Mouse (Mus musculus): Measurements from ENCODE around the gene Ldlr. TPM values are rescaled to one million over a fixed set of nuclear protein-coding genes. Genes with fewer than 3 reads are reported as not detected.

Ldlr gene
- polyA plus RNA-seq, 1 experiment from 2014 or later: 13.8 TPM

GRCm38 (mm10) chr9:21797921-21798344 lies 74.7 kb downstream of the Ldlr start:
- WGBS: 2% methylated on average over 23 of the region's 26 CpGs
- H3K4me2 ChIP-seq: peak overlapping the region; percentile 76
- ATAC-seq (ENCODE audit: low read depth): peak; percentile 69

DNA sequence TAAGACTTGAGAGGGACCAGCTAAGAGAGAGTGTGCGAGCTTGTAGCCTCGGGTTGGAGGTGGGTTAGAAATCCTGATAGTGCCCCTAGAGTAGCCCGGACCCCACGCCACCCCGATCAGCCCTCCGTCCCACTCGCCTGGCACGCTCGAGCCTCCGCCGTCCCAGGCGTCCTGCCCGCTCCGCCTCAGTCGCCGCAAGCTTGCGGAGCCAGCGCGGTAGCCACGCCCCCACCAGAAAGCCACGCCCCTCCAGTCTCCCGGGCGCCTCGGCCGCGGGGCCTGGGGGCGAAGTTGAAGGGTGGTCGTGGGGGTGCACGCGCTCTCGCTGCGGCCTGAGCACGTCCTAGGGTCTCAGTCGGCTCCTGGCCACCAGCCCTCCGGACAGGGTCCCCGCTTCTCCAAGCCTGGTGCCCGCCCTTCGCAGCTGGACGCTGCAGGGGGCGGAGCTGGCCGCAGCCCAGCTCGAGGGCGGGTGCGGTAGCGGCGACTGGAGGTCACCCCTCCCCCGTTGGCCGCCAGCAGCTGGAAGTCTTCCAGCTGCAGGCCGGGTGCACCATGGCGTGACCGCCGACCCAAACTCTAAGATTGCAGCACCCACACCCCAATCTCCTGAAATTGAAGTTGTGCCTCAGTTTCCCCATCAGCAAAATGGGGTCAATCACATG lies 75.2 kb downstream of the Ldlr start, which contains the start of gene Kank2:
TSS of gene Kank2 (minus strand) at position 400 of the 665 bp plus-strand sequence.
- WGBS: under 1% methylated on average over 52 of the region's 52 CpGs
- peaks cover 34% of the 10 kb centered on the region for H3K4me1 ChIP-seq (replicated peaks)
- peaks cover 5% of the 10 kb centered on the region; the same call in 1 of the 2 replicates for H3K27me3 ChIP-seq
- peaks cover 11% of the 10 kb centered on the region; the same call in 1 of the 2 replicates for H3K36me3 ChIP-seq
- peak; percentile 86 for ATAC-seq (ENCODE audit: low read depth)
- peak within 1 kb of the TSS; percentile 73 for H3K9ac ChIP-seq
- peak within 1 kb of the TSS; percentile 61 for H3K4me3 ChIP-seq
- peak within 1 kb of the TSS; percentile 76 for H3K4me2 ChIP-seq
- H3K27ac ChIP-seq (replicated peaks): peak within 1 kb of the TSS; percentile 71
- no peaks in the 10 kb centered on the region for H3K9me3 ChIP-seq

More at GRCm38 (mm10) chr9:21797921-21798344, 74.7 kb downstream of the Ldlr start:
- Histone ChIP-seq H3K9me3 (no peaks in the 10 kb centered on the region), H3K27ac (replicated peaks) (peak overlapping the region; percentile 71), H3K9ac (peak overlapping the region; percentile 73), H3K4me1 (replicated peaks) (peaks cover 37% of the 10 kb centered on the region), H3K4me3 (peak overlapping the region; percentile 61), H3K36me3 (peaks cover 14% of the 10 kb centered on the region; the same call in 1 of the 2 replicates), H3K27me3 (peaks cover 5% of the 10 kb centered on the region; the same call in 1 of the 2 replicates)

DNA sequence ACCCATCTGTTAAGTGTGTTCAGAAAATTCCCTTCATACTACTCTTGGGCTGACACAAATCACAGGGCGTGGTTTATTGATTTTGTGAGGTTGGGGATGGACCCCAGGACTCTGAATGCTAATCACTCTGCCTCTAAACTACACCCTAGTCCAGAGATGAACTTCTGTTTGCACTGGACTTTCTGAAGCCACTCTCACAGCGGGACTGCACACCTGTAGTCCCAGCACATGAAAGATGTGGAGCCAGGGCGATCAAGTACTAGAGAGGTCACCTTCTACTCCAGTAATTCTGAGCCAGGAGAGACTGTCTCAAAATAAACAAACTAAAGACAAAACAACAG lies 75.7 kb downstream of the Ldlr start:
- 0 out of 2 replicates have a peak, but pooled peaks cover 8% of the 10 kb centered on the region for H3K36me3 ChIP-seq
- H3K4me2 ChIP-seq: peak overlapping the region; percentile 76
- peak overlapping the region; percentile 61 for H3K4me3 ChIP-seq
- H3K27me3 ChIP-seq: peaks cover 5% of the 10 kb centered on the region; the same call in 1 of the 2 replicates
- peaks cover 34% of the 10 kb centered on the region for H3K4me1 ChIP-seq (replicated peaks)
- no peaks in the 10 kb centered on the region for H3K9me3 ChIP-seq
- ATAC-seq (ENCODE audit: low read depth): no peak
- H3K9ac ChIP-seq: peak overlapping the region; percentile 73; the same call in 1 of the 2 replicates
- H3K27ac ChIP-seq (replicated peaks): no peak overlapping the region; the same call in 1 of the 2 replicates
- WGBS: 57% methylated on average over 3 of the region's 3 CpGs

Other genes with a start within 250 kb of the Ldlr start
- gene Tmed1, start 213.2 kb upstream of the Ldlr start, polyA plus RNA-seq (2015; fragmentation: Nextera tagmentation; extraction: Ambion mirVana): 52.8 and 53.9 TPM in 2 replicates
- 2.9 and 4.2 TPM in 2 replicates for gene AB124611, start 197.3 kb upstream of the Ldlr start, polyA plus RNA-seq (2015; fragmentation: Nextera tagmentation; extraction: Ambion mirVana)
- 43.8 and 45.8 TPM in 2 replicates for gene Carm1, start 176.6 kb upstream of the Ldlr start, polyA plus RNA-seq (2015; fragmentation: Nextera tagmentation; extraction: Ambion mirVana)
- 54.6 and 58.4 TPM in 2 replicates for gene Timm29, start 130.8 kb upstream of the Ldlr start, polyA plus RNA-seq (2015; fragmentation: Nextera tagmentation; extraction: Ambion mirVana)
- gene Yipf2, start 130.7 kb upstream of the Ldlr start, polyA plus RNA-seq (2015; fragmentation: Nextera tagmentation; extraction: Ambion mirVana): 22.7 and 23.5 TPM in 2 replicates
- gene Smarca4, start 107.3 kb upstream of the Ldlr start, polyA plus RNA-seq (2015; fragmentation: Nextera tagmentation; extraction: Ambion mirVana): 149 and 160 TPM in 2 replicates
- gene Spc24, start 36.8 kb downstream of the Ldlr start, polyA plus RNA-seq (2015; fragmentation: Nextera tagmentation; extraction: Ambion mirVana): 17.5 and 21.0 TPM in 2 replicates
- 5.3 and 5.9 TPM in 2 replicates for gene Kank2, start 75.3 kb downstream of the Ldlr start, polyA plus RNA-seq (2015; fragmentation: Nextera tagmentation; extraction: Ambion mirVana)
- 0.46 and 0.72 TPM in 2 replicates for gene Angptl8, start 112.0 kb downstream of the Ldlr start, polyA plus RNA-seq (2015; fragmentation: Nextera tagmentation; extraction: Ambion mirVana)
- 21.3 and 22.8 TPM in 2 replicates for gene Dock6, start 129.2 kb downstream of the Ldlr start, polyA plus RNA-seq (2015; fragmentation: Nextera tagmentation; extraction: Ambion mirVana)
- 25.9 and 26.2 TPM in 2 replicates for gene Rab3d, start 194.7 kb downstream of the Ldlr start, polyA plus RNA-seq (2015; fragmentation: Nextera tagmentation; extraction: Ambion mirVana)
- gene Ccdc159, start 204.0 kb downstream of the Ldlr start, polyA plus RNA-seq (2015; fragmentation: Nextera tagmentation; extraction: Ambion mirVana): 7.6 and 8.3 TPM in 2 replicates
- gene Tmem205, start 204.1 kb downstream of the Ldlr start, polyA plus RNA-seq (2015; fragmentation: Nextera tagmentation; extraction: Ambion mirVana): 41.7 and 47.4 TPM in 2 replicates
- 69.5 and 73.1 TPM in 2 replicates for gene Plppr2, start 213.6 kb downstream of the Ldlr start, polyA plus RNA-seq (2015; fragmentation: Nextera tagmentation; extraction: Ambion mirVana)
- gene Swsap1, start 232.3 kb downstream of the Ldlr start, polyA plus RNA-seq (2015; fragmentation: Nextera tagmentation; extraction: Ambion mirVana): 8.8 and 10.7 TPM in 2 replicates
- gene Epor, start 240.0 kb downstream of the Ldlr start, polyA plus RNA-seq (2015; fragmentation: Nextera tagmentation; extraction: Ambion mirVana): 2.1 and 2.8 TPM in 2 replicates